Mouse (Mus musculus) forebrain, embryonic 16.5 days (tissue): ENCODE data around the gene Krt86. TPM values are rescaled to one million over a fixed set of nuclear protein-coding genes. Genes with fewer than 3 reads are reported as not detected.
"Not testable (repeated sequence)": the region's sequence is repeated elsewhere in the genome, so short reads cannot be mapped to it uniquely, and the experiment has no call there.

Experiments used
- ATAC-seq: fragments of 200-750 bp; cut with Nextera tagmentation; 2 replicates; pipeline ENCODE4 v1.8.0; 2017; ENCODE audit warnings: mild to moderate bottlenecking, moderate library complexity
- H3K27ac ChIP-seq: fragments of 300-500 bp; sonication (generic); 2 replicates; pipeline ENCODE4 v1.5.1; 2014; ENCODE audit warnings: low read length, control low read depth
- H3K27me3 ChIP-seq: fragments of 300-500 bp; sonication (generic); replicated peaks from 2 replicates; pipeline ENCODE4 v1.6.1; 2014; ENCODE audit warnings: low read length; ENCODE audit not compliant: control insufficient read depth, insufficient read depth
- H3K36me3 ChIP-seq: fragments of 300-500 bp; sonication (generic); 2 replicates; pipeline ENCODE4 v1.6.1; 2014; ENCODE audit not compliant: control insufficient read depth, insufficient read depth
- H3K4me1 ChIP-seq: fragments of 300-500 bp; sonication (generic); replicated peaks from 2 replicates; pipeline ENCODE4 v1.6.1; 2014; ENCODE audit warnings: low read length; ENCODE audit not compliant: control insufficient read depth, insufficient read depth
- H3K4me2 ChIP-seq: fragments of 300-500 bp; sonication (generic); 2 replicates; pipeline ENCODE4 v1.6.1; 2014; ENCODE audit warnings: mild to moderate bottlenecking, low read length, control low read depth
- H3K4me3 ChIP-seq: fragments of 300-500 bp; sonication (generic); replicated peaks from 2 replicates; pipeline ENCODE4 v1.5.1; 2014; ENCODE audit warnings: mild to moderate bottlenecking, low read length, control low read depth
- H3K9ac ChIP-seq: fragments of 300-500 bp; sonication (generic); replicated peaks from 2 replicates; pipeline ENCODE4 v1.6.1; 2014; ENCODE audit warnings: low read depth, low read length, control low read depth
- H3K9me3 ChIP-seq: fragments of 300-500 bp; sonication (generic); 2 replicates; pipeline ENCODE4 v1.6.1; 2016; ENCODE audit warnings: low read length; ENCODE audit not compliant: control insufficient read depth
- WGBS: fragments of 180-500 bp; shearing (Covaris S2); extraction: QIAGEN DNeasy Blood & Tissue Kit; methylation state at CpG from one replicate; pipeline ENCODE4 v1.1.7; 2014; 5-methylcytosine and 5-hydroxymethylcytosine counted together
- polyA plus RNA-seq: library from polyadenylated mRNA; unstranded; fragments of >200 nt; fragmentation: Nextera tagmentation; extraction: Ambion mirVana; gene quantifications from 2 replicates; pipeline ENCODE4 v1.2.1, GENCODE M21; 2015

The Krt86 gene
- polyA plus RNA-seq, 1 experiment from 2014 or later: not detected

DNA sequence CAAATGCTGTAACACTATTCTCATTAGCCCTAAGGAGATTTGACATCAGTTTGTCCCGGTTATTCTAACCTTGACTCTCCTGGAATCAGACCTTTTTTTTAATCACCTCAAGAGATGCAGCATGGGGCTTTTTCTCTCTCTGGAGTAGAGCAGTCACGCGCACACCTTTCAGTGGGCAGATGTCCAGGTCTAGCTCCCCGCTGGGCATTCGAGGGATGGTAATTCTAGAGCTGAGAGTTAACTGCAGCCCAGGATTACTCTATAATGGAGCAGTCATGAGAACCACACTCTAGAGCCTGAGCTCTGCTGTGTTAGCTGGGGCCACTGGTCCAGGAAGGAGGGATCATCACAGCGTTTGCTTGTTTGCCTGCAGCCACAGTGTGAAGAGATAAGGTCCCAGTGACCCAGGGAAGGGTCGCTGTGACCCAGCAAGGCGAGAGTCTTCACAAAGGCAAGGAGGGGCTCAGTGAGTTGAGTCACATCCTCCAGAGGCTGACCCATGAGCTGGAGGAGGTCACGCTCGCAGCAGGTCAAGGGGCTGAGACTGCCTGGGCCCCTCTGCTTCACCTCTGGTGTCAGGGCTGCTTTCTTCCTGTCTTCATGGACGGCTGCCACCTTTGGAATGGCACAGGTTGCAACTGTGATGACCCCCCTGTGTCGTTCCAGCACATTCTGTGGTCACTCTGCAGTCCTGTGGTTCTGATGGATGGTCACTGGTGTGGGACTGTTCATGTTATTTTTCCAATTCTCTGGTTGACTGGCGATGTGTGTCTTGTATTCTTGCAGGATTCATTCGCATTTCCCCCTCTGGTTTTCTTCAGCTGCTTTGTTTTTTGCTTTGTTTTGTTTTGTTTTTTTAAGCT, 33.8 kb downstream of the Krt86 start:
- Histone ChIP-seq H3K4me2 (no peak overlapping the region), H3K4me3 (no peak overlapping the region), H3K36me3 (no peaks in the 10 kb centered on the region), H3K27me3 (no peaks in the 10 kb centered on the region), H3K27ac (no peak overlapping the region), H3K9ac (no peak overlapping the region), H3K4me1 (no peaks in the 10 kb centered on the region), H3K9me3 (no peaks in the 10 kb centered on the region)
- no peak for ATAC-seq
- 72% methylated on average over 14 of the region's 14 CpGs for WGBS

GRCm38 (mm10) chr15:101508247-101508646, 35.0 kb downstream of the Krt86 start:
- Histone ChIP-seq H3K27me3 (no peaks in the 10 kb centered on the region), H3K36me3 (no peaks in the 10 kb centered on the region), H3K9ac (no peak overlapping the region), H3K4me2 (no peak overlapping the region), H3K4me1 (no peaks in the 10 kb centered on the region), H3K9me3 (no peaks in the 10 kb centered on the region), H3K4me3 (no peak overlapping the region), H3K27ac (no peak overlapping the region)
- 85% methylated on average over 9 of the region's 9 CpGs for WGBS
- no peak for ATAC-seq

DNA sequence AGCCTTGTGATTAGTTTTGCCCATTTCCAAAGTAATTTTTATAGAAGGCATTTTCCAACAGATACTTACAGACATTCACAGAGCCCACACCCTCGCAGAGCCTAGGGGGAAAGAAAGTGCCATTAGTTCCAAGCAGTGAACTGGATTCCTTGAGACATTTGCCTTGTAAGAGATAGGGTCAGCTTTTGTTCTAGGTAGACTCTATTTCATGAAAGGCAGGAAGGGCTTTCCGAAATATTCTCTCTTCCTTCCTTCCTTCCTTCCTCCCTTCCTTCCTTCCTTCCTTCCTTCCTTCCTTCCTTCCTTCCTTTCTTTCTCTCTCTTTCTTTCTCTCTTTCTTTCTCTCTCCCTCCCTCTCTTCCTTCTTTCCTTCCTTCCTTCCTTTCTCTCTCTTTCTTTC, 43.9 kb downstream of the Krt86 start, which contains the start of gene Gm49425:
Gm49425 (minus strand) TSS at position 101 of the 400 bp plus-strand sequence.
- not testable (repeated sequence) for H3K9ac ChIP-seq, H3K4me1 ChIP-seq, H3K9me3 ChIP-seq, ATAC-seq, H3K4me2 ChIP-seq, H3K27ac ChIP-seq, H3K27me3 ChIP-seq, H3K4me3 ChIP-seq, H3K36me3 ChIP-seq
- 86% methylated on average over 2 of the region's 2 CpGs for WGBS

- no peaks in the 10 kb centered on the region for H3K36me3 ChIP-seq
- H3K27me3 ChIP-seq: no peaks in the 10 kb centered on the region
- H3K4me2 ChIP-seq: no peak overlapping the region
- WGBS: 13% methylated on average over 2 of the region's 2 CpGs
- no peak overlapping the region for H3K4me3 ChIP-seq
- H3K4me1 ChIP-seq: no peaks in the 10 kb centered on the region
- no peak for ATAC-seq
- H3K27ac ChIP-seq: no peak overlapping the region
- H3K9me3 ChIP-seq: no peaks in the 10 kb centered on the region
- no peak overlapping the region for H3K9ac ChIP-seq
These were observed 46.5 kb downstream of the Krt86 start for GRCm38 (mm10) chr15:101519792-101520191.

DNA sequence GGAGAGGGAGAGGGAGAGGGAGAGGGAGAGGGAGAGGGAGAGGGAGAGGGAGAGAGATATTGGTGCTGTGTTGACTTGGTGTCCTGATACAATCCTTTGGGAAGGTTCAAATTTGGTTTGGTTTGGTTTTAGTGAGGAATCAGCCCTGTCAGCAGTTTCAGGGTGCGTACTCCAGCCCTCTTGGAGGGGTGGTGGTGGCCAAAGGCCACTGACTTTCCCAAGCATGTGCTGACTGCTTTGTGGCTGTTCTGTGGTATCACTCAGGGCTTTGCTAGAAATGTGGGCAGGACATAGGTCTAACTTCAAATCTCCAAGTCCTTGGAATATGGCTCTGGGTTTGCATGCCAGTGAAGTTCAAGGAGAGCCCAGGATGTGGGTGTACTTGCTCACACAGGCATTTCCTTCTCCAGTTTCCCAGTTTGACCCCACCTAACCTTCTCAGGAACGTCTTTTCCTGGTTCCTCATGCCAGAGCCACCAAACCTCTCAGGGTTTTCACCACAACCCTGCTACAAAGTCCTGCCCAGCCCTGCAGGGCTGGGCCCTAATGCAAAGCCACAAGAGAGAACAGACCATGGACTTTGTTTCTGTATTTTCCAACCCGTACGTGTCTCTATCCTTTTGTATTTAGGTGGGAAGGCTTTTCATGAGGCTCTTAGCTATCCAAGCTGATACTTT, 49.4 kb downstream of the Krt86 start:
- Histone ChIP-seq H3K36me3 (no peaks in the 10 kb centered on the region), H3K4me1 (no peaks in the 10 kb centered on the region), H3K27me3 (no peaks in the 10 kb centered on the region), H3K4me3 (no peak overlapping the region), H3K9me3 (no peaks in the 10 kb centered on the region), H3K9ac (no peak overlapping the region), H3K4me2 (no peak overlapping the region), H3K27ac (no peak overlapping the region)
- no peak for ATAC-seq
- WGBS: 72% methylated on average over 4 of the region's 4 CpGs

Other genes starting within 250 kb of the Krt86 start
- gene Grasp, start 249.3 kb upstream of the Krt86 start, polyA plus RNA-seq: 1.3 and 1.8 TPM in 2 replicates
- 4.5 TPM in 2 replicates for gene Nr4a1, start 219.2 kb upstream of the Krt86 start, polyA plus RNA-seq
- gene Atg101, start 189.2 kb upstream of the Krt86 start, polyA plus RNA-seq: 87.4 and 92.4 TPM in 2 replicates
- gene 6030408B16Rik, start 180.3 kb upstream of the Krt86 start, polyA plus RNA-seq: 0.29 and 0.30 TPM in 2 replicates
- 0.13 and 0.14 TPM in 2 replicates for gene Krt80, start 103.3 kb upstream of the Krt86 start, polyA plus RNA-seq
- 0.62 and 0.88 TPM in 2 replicates for gene Krt7, start 62.4 kb upstream of the Krt86 start, polyA plus RNA-seq
- 0.20 and 0.31 TPM in 2 replicates for gene Krt87, start 34.7 kb upstream of the Krt86 start, polyA plus RNA-seq
- not detected in 2 replicates for gene Krt88, start 25.7 kb upstream of the Krt86 start, polyA plus RNA-seq
- not detected in 2 replicates for gene Krt81, start 9.7 kb upstream of the Krt86 start, polyA plus RNA-seq
- gene Krt83, start 18.0 kb downstream of the Krt86 start, polyA plus RNA-seq: not detected in 2 replicates
- gene Gm49425, start 43.8 kb downstream of the Krt86 start, polyA plus RNA-seq: not detected in 2 replicates
- not detected in 2 replicates for gene Krt84, start 59.3 kb downstream of the Krt86 start, polyA plus RNA-seq
- gene Krt82, start 77.2 kb downstream of the Krt86 start, polyA plus RNA-seq: not detected in 2 replicates
- 0.08 and 0.09 TPM in 2 replicates for gene Krt90, start 89.5 kb downstream of the Krt86 start, polyA plus RNA-seq
- gene Krt75, start 100.4 kb downstream of the Krt86 start, polyA plus RNA-seq: 0.10 TPM in 1 of 2 replicates, not detected in the other
- gene Gm5414, start 154.7 kb downstream of the Krt86 start, polyA plus RNA-seq: not detected in 2 replicates
- not detected in 2 replicates for gene Gm5478, start 173.9 kb downstream of the Krt86 start, polyA plus RNA-seq
- gene Krt6b, start 206.8 kb downstream of the Krt86 start, polyA plus RNA-seq: not detected in 2 replicates
- 0.53 TPM in 1 of 2 replicates, not detected in the other for gene Krt6a, start 220.8 kb downstream of the Krt86 start, polyA plus RNA-seq
- gene Krt5, start 239.4 kb downstream of the Krt86 start, polyA plus RNA-seq: 0.73 TPM in 1 of 2 replicates, not detected in the other